In genomic region chr19:58918597-58918996, GRCm38 (mm10) we compare ENCODE assay signal across 8 mouse cellular contexts. TPM values are rescaled to one million over a fixed set of nuclear protein-coding genes. Genes with fewer than 3 reads are reported as not detected.
DNase-seq lines count a peak whose midpoint lies in the region; ATAC-seq and TF ChIP-seq lines count a peak whose summit lies in the region.

No protein-coding gene starts in this region.

- H3K36me3 ChIP-seq in forebrain, postnatal 0 days (ENCODE audit: insufficient read depth): no peaks in the 10 kb centered on the region
- no peaks in the 10 kb centered on the region for H3K36me3 ChIP-seq in lung, postnatal 0 days (ENCODE audit: insufficient read depth, low read length)

- peak; percentile 39; the same call in 1 of the 2 replicates for TF ChIP-seq CTCF in forebrain, postnatal 0 days (IDR thresholded peaks at IDR 0.05; ENCODE audit: low read depth)
- TF ChIP-seq CTCF in lung, postnatal 0 days (IDR thresholded peaks at IDR 0.05): peak; percentile 52

- H3K4me1 ChIP-seq in forebrain, postnatal 0 days (ENCODE audit: insufficient read depth): no peaks in the 10 kb centered on the region
- no peaks in the 10 kb centered on the region for H3K4me1 ChIP-seq in lung, postnatal 0 days (ENCODE audit: insufficient read depth, low read depth, low read length)

- H3K27ac ChIP-seq in forebrain, postnatal 0 days (ENCODE audit: low read depth, low read length): no peak overlapping the region
- no peak overlapping the region for H3K27ac ChIP-seq in lung, postnatal 0 days (ENCODE audit: low read length)

- H3K9me3 ChIP-seq in forebrain, postnatal 0 days (ENCODE audit: low read length): no peaks in the 10 kb centered on the region
- H3K9me3 ChIP-seq in lung, postnatal 0 days (ENCODE audit: low read length): no peaks in the 10 kb centered on the region

- TF ChIP-seq EP300 in lung, postnatal 0 days (IDR thresholded peaks at IDR 0.05): no peak

- H3K4me3 ChIP-seq in forebrain, postnatal 0 days (ENCODE audit: low read depth, low read length): no peak overlapping the region
- peak overlapping the region; percentile 29 for H3K4me3 ChIP-seq in lung, postnatal 0 days (ENCODE audit: low read depth, low read length)

- 7% methylated on average over 11 of the region's 11 CpGs for WGBS in forebrain, postnatal 0 days
- WGBS in lung, postnatal 0 days: 2% methylated on average over 11 of the region's 11 CpGs

- no peaks in the 10 kb centered on the region; the same call in 1 of the 2 replicates for H3K27me3 ChIP-seq in forebrain, postnatal 0 days (ENCODE audit: insufficient read depth, low read length)
- no peaks in the 10 kb centered on the region for H3K27me3 ChIP-seq in lung, postnatal 0 days (replicated peaks; ENCODE audit: insufficient read depth, low read length)

- H3K4me2 ChIP-seq in forebrain, postnatal 0 days (ENCODE audit: low read depth): peak overlapping the region; percentile 14; the same call in 1 of the 2 replicates
- peak overlapping the region; percentile 52 for H3K4me2 ChIP-seq in lung, postnatal 0 days (replicated peaks; ENCODE audit: low read depth, low read length)

- no peak for ATAC-seq in forebrain, postnatal 0 days
- no peak for ATAC-seq in lung, postnatal 0 days

- no peak overlapping the region for H3K9ac ChIP-seq in forebrain, postnatal 0 days
- 0 out of 2 replicates have a peak overlapping the region, but pooled peaks have one; percentile 10 for H3K9ac ChIP-seq in lung, postnatal 0 days (replicated peaks; ENCODE audit: low read depth)

- peak; percentile 24 for DNase-seq in embryo, embryonic 10 days (ENCODE audit: low spot score)
- no peak for DNase-seq in embryo, embryonic 9.5 days (ENCODE audit: extremely low spot score)
- DNase-seq in ES-CJ7 (ENCODE audit: low read depth, low spot score): peak; percentile 28
- no peak for DNase-seq in forebrain, postnatal 0 days
- peak; percentile 41 for DNase-seq in lung, postnatal 0 days (ENCODE audit: low spot score)
- DNase-seq in right cerebral cortex, postnatal 14 days: no peak
- no peak for DNase-seq in testis, postnatal 14 days (ENCODE audit: low spot score)
- DNase-seq in cerebellum, postnatal 10 days: no peak

RNA-seq across cellular contexts. Expression of gene Eno4, which starts 24.6 kb away (rescaled TPM):
- 0.92 and 2.0 TPM in 2 replicates for total RNA-seq in forebrain, postnatal 0 days (2014; rRNA removed)
- polyA plus RNA-seq in forebrain, postnatal 0 days (2015; fragmentation: Nextera tagmentation; extraction: Ambion mirVana): 1.0 and 2.0 TPM in 2 replicates
- polyA plus RNA-seq in lung, postnatal 0 days (2015; fragmentation: Nextera tagmentation; extraction: Ambion mirVana): 2.7 and 3.5 TPM in 2 replicates

RNA-seq across cellular contexts. Expression of gene Hspa12a, which starts 24.9 kb away (rescaled TPM):
- 53.7 and 75.8 TPM in 2 replicates for total RNA-seq in forebrain, postnatal 0 days (2014; rRNA removed)
- polyA plus RNA-seq in forebrain, postnatal 0 days (2015; fragmentation: Nextera tagmentation; extraction: Ambion mirVana): 45.5 and 52.6 TPM in 2 replicates
- polyA plus RNA-seq in lung, postnatal 0 days (2015; fragmentation: Nextera tagmentation; extraction: Ambion mirVana): 3.3 and 3.9 TPM in 2 replicates

Comparison
In these comparisons a context has a peak if more than half of its experiments do, and no peak if none do; other contexts are left out.
1. DNase-seq: peak in embryo, embryonic 10 days (single experiment), ES-CJ7 (single experiment) and lung, postnatal 0 days (single experiment); none in embryo, embryonic 9.5 days (single experiment), forebrain, postnatal 0 days (single experiment), right cerebral cortex, postnatal 14 days (single experiment), testis, postnatal 14 days (single experiment) and cerebellum, postnatal 10 days (0 of 2).